Mouse (Mus musculus) ES-E14 (cell line): ENCODE data around the gene Gpr107.

Experiments used
- HCFC1 ChIP-seq: IDR thresholded peaks from 2 replicates; pipeline ENCODE4 v1.6.1; 2012; ENCODE audit warnings: low read length, inconsistent platforms, borderline replicate concordance; ENCODE audit not compliant: insufficient read depth
- MAFK ChIP-seq: IDR thresholded peaks from 2 replicates; pipeline ENCODE4 v1.6.1; 2014; ENCODE audit warnings: mild to moderate bottlenecking, low read depth, low read length, inconsistent platforms; ENCODE audit not compliant: insufficient read depth
- ZC3H11A ChIP-seq: IDR thresholded peaks from 2 replicates; pipeline ENCODE4 v1.6.1; 2012; ENCODE audit warnings: low read depth, mild to moderate bottlenecking, inconsistent platforms, low read length, borderline replicate concordance
- ZNF384 ChIP-seq: IDR thresholded peaks from 2 replicates; pipeline ENCODE4 v1.6.1; 2012; ENCODE audit warnings: low read depth, low read length, inconsistent platforms

DNA sequence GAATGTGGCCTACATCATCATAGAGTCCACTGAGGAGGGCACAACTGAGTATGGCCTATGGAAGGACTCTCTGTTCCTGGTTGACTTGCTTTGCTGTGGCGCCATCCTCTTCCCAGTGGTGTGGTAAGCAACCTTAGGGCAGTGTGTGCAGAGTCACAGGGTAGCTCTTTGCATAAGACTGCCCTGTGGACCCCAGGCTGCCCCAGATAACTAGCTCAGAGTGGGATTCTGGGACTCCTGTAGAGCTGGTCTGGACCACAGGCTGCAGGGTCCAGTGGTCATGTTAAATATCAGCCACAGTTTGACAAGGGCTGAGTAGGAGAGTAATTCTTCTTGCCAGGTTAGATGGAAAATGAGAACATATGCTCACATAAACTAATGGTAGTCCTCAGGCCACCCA lies 36.6 kb downstream of the Gpr107 start:
- no peak for TF ChIP-seq HCFC1
- TF ChIP-seq MAFK, result no peak
- no peak for TF ChIP-seq ZNF384
- no peak for TF ChIP-seq ZC3H11A
